Comparison of ENCODE assay signal across 21 mouse cellular contexts in the genomic region with DNA sequence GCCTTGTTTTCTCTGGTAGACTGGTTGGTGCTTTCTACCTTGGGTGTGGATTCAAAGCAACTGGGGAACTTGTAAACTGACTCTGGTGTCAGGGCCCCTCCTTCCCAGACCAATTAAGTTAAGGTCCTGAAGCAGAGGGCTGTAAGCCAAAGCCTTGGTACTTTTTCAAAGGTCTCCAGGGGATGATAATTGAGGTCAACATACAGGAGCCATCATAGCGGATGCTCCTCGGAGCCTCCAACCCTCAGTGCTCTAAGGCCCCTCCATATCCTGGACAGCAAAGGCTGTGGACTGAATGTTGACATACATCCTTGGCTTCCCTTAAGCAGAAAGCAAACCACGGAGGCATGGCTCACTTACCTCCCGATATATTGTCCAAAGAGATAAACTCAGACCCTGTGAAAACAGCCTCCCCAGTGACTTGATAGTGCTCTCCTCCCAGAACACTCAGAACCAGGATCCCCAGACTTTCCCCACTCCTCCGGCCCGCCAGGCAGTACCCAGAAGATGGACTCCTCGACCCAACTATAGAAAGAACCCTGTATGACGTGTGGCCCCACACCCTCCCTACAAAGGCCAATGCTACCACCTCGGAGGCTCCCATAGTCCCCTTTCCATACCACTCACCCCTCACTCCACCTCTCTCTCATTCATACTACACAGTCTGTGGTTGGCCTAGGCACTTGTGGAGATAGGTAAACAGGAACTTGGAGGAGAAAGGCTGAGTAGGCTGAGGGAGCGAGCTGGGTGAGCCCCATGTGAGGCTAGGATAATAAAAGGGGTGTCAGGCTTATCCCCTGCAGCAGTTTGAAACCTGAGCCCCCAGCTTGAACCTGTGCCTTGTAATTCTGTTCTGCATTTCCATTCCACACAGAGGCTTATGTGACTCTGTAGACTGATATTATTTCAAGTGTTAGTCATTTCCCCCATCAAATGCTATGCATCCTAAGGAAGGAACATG.
DNase-seq lines count a peak whose midpoint lies in the region; ATAC-seq lines count a peak whose summit lies in the region.
"Had no signal": no experiment of that assay in that cellular context is flagged by ENCODE, and none has a peak within 500 bp of the region (broad histone marks: within the 10 kb centered on the region; RNA-seq: fewer than 3 reads in every experiment).

No protein-coding gene starts in this region.

- no peaks in the 10 kb centered on the region for H3K4me1 ChIP-seq in forebrain, embryonic 11.5 days (replicated peaks; ENCODE audit: control insufficient read depth, insufficient read depth, low read length)
- no peaks in the 10 kb centered on the region for H3K4me1 ChIP-seq in forebrain, embryonic 12.5 days
- H3K4me1 ChIP-seq in midbrain, embryonic 13.5 days (replicated peaks): no peaks in the 10 kb centered on the region
- H3K4me1 ChIP-seq: heart, embryonic 13.5 days had no signal

- no peaks in the 10 kb centered on the region for H3K9me3 ChIP-seq in forebrain, embryonic 11.5 days (ENCODE audit: control insufficient read depth, low read length)
- no peaks in the 10 kb centered on the region for H3K9me3 ChIP-seq in forebrain, embryonic 12.5 days
- H3K9me3 ChIP-seq in midbrain, embryonic 13.5 days: no peaks in the 10 kb centered on the region
- H3K9me3 ChIP-seq: heart, embryonic 13.5 days had no signal

- no peaks in the 10 kb centered on the region for H3K27me3 ChIP-seq in forebrain, embryonic 11.5 days (ENCODE audit: control insufficient read depth, insufficient read depth, low read length)
- no peaks in the 10 kb centered on the region for H3K27me3 ChIP-seq in forebrain, embryonic 12.5 days
- H3K27me3 ChIP-seq in midbrain, embryonic 13.5 days: no peaks in the 10 kb centered on the region
- H3K27me3 ChIP-seq: heart, embryonic 13.5 days had no signal

- ATAC-seq in forebrain, embryonic 11.5 days (replicated peaks; ENCODE audit: low FRiP score): no peak
- ATAC-seq in forebrain, embryonic 12.5 days (ENCODE audit: low FRiP score): no peak
- peak; percentile 60 for ATAC-seq in common myeloid progenitor, adult 5-6 weeks (replicated peaks; ENCODE audit: low read depth, poor library complexity, severe bottlenecking)
- 0 out of 2 replicates have a peak, but pooled peaks have one; percentile 34 for ATAC-seq in megakaryocyte progenitor cell, adult 5-6 weeks (replicated peaks; ENCODE audit: poor library complexity)
- ATAC-seq in midbrain, embryonic 13.5 days: no peak
- ATAC-seq: forebrain, postnatal 0 days; intestine, postnatal 0 days; liver, postnatal 0 days; lung, postnatal 0 days had no signal

- H3K4me3 ChIP-seq in forebrain, embryonic 11.5 days (ENCODE audit: low read depth, low read length): no peak overlapping the region
- H3K4me3 ChIP-seq in forebrain, embryonic 12.5 days (replicated peaks): no peak overlapping the region
- no peak overlapping the region for H3K4me3 ChIP-seq in midbrain, embryonic 13.5 days (replicated peaks)
- H3K4me3 ChIP-seq: erythroblast, embryonic 14.5 days; heart, embryonic 13.5 days had no signal

- peak; percentile 26 for DNase-seq in forebrain, embryonic 11.5 days (ENCODE audit: low spot score)
- peak; percentile 47 for DNase-seq in forelimb bud, embryonic 11.5 days (ENCODE audit: low read depth, low spot score)
- DNase-seq in cerebellum, postnatal 10 days: no peak
- DNase-seq: adrenal gland, postnatal 10 days; cerebellum, adult 2 months; forebrain, postnatal 0 days; heart, postnatal 14 days; kidney, postnatal 25 days; liver; liver, postnatal 0 days; midbrain, embryonic 14.5 days; thymus, adult 18-20 months; thymus, postnatal 4 days had no signal

- no peak overlapping the region for H3K4me2 ChIP-seq in forebrain, embryonic 11.5 days (ENCODE audit: low read depth, low read length, severe bottlenecking)
- H3K4me2 ChIP-seq in forebrain, embryonic 12.5 days: no peak overlapping the region
- no peak overlapping the region for H3K4me2 ChIP-seq in midbrain, embryonic 13.5 days (replicated peaks)
- H3K4me2 ChIP-seq: heart, embryonic 13.5 days had no signal

- H3K36me3 ChIP-seq in forebrain, embryonic 11.5 days (ENCODE audit: control insufficient read depth, insufficient read depth, low read length): no peaks in the 10 kb centered on the region
- no peaks in the 10 kb centered on the region for H3K36me3 ChIP-seq in forebrain, embryonic 12.5 days (replicated peaks)
- H3K36me3 ChIP-seq in midbrain, embryonic 13.5 days: no peaks in the 10 kb centered on the region
- H3K36me3 ChIP-seq: heart, embryonic 13.5 days had no signal

- H3K9ac ChIP-seq in forebrain, embryonic 11.5 days (ENCODE audit: low read length): no peak overlapping the region
- H3K9ac ChIP-seq in forebrain, embryonic 12.5 days: no peak overlapping the region
- no peak overlapping the region for H3K9ac ChIP-seq in midbrain, embryonic 13.5 days (replicated peaks)
- H3K9ac ChIP-seq: forebrain, postnatal 0 days; heart, embryonic 13.5 days; liver, postnatal 0 days had no signal

- 79% methylated on average over 10 of the region's 10 CpGs for WGBS in forebrain, embryonic 11.5 days
- WGBS in forebrain, embryonic 12.5 days: 82% methylated on average over 10 of the region's 10 CpGs
- WGBS in midbrain, embryonic 13.5 days: 84% methylated on average over 10 of the region's 10 CpGs

- no peak overlapping the region for H3K27ac ChIP-seq in forebrain, embryonic 11.5 days (ENCODE audit: low read depth, low read length)
- H3K27ac ChIP-seq in forebrain, embryonic 12.5 days: no peak overlapping the region
- H3K27ac ChIP-seq in midbrain, embryonic 13.5 days: no peak overlapping the region
- H3K27ac ChIP-seq: heart, embryonic 13.5 days had no signal

Comparison
In these comparisons a context has a peak if more than half of its experiments do, and no peak if none do; other contexts are left out.
1. ATAC-seq: peak in common myeloid progenitor, adult 5-6 weeks (single experiment) and megakaryocyte progenitor cell, adult 5-6 weeks (single experiment); none in forebrain, embryonic 11.5 days (single experiment), forebrain, embryonic 12.5 days (single experiment) and midbrain, embryonic 13.5 days (single experiment).
2. DNase-seq: peak in forebrain, embryonic 11.5 days (single experiment) and forelimb bud, embryonic 11.5 days (single experiment); none in cerebellum, postnatal 10 days (0 of 2).